Mouse (Mus musculus) layer of hippocampus, adult 9-11 months (tissue): ENCODE results near the gene Bud13.
"Not testable (repeated sequence)": the region's sequence is repeated elsewhere in the genome, so short reads cannot be mapped to it uniquely, and the experiment has no call there.

Experiments
- DNase-seq: peaks from one replicate; pipeline ENCODE4 v3.0.0; 2022

Bud13 gene

GRCm38 (mm10) chr9:46309121-46309520 is 26.3 kb downstream of the Bud13 start:
- no peak for DNase-seq

- peak; percentile 44 for DNase-seq
Observed at GRCm38 (mm10) chr9:46314507-46314906, 31.7 kb downstream of the Bud13 start.

DNA sequence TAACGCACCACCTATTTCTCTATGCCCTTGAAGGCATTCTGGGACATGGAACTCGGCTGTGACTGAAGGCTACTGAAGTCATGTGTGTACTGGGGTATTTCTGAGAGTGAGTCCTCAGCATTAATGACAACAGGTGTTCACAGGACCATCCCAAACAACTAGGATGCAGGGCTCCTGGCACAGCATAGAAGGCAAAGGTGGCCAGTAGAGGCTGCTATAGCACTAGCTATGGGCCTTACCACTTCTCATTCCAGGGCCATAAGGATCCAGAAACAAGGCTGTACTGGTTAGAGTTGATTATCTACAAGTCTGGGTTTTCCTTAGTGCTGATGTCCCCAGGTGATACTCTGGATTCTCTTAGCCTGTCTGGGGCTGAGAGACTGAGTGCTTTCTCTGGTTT is 32.1 kb downstream of the Bud13 start:
- DNase-seq, result no peak

GRCm38 (mm10) chr9:46315807-46316365 is 33.1 kb downstream of the Bud13 start:
- DNase-seq, result peak; percentile 75

- no peak for DNase-seq
Observed at GRCm38 (mm10) chr9:46316388-46316787, 33.6 kb downstream of the Bud13 start.

DNA sequence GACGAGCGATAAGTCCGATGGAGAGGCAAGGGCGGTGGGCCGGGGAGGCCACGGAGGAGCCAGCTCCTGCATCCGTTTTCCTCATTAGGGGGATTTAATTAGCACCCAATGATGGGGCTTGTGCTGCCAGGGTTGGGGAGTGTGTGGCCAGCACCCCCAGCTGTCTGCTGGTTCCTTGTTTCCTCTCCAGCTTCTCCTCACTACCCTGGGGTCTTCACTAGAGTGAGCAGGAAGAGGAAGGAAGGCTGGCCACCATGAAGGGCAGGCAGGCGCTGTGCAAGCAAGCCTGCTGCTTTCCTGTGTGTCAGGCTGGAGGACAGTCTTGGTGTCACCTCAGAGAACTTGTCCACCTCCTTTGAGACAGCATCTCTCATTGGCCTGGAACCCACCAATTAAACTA is 34.1 kb downstream of the Bud13 start:
- DNase-seq, result no peak

- no peak for DNase-seq
Observed at GRCm38 (mm10) chr9:46317957-46318356, 35.1 kb downstream of the Bud13 start.

- DNase-seq, result not testable (repeated sequence)
Observed at GRCm38 (mm10) chr9:46319886-46320285, 37.1 kb downstream of the Bud13 start, which contains the start of gene 4931429L15Rik. 4931429L15Rik (minus strand) TSS chr9:46319986.

DNA sequence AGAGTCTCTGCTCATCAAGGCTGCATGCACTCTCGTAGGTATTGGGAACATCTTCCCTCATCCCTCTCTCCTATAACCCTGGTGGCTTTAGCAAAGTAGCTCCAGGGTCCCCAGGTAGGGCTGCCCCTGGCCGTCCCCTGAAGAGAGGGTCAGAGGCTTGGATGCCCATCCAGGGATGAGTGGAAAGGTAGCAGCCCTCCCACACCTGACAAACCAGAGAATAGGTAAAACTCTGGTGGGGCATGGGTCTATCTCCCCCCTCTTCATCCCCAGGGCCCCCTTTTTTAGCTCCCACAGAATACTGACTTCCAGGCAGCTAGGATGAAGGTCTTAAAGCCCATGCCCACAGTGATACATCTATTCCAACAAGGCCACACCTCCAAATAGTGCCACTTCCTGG is 37.7 kb downstream of the Bud13 start:
- no peak for DNase-seq

- no peak for DNase-seq
Observed at GRCm38 (mm10) chr9:46326694-46327405, 44.0 kb downstream of the Bud13 start.

DNA sequence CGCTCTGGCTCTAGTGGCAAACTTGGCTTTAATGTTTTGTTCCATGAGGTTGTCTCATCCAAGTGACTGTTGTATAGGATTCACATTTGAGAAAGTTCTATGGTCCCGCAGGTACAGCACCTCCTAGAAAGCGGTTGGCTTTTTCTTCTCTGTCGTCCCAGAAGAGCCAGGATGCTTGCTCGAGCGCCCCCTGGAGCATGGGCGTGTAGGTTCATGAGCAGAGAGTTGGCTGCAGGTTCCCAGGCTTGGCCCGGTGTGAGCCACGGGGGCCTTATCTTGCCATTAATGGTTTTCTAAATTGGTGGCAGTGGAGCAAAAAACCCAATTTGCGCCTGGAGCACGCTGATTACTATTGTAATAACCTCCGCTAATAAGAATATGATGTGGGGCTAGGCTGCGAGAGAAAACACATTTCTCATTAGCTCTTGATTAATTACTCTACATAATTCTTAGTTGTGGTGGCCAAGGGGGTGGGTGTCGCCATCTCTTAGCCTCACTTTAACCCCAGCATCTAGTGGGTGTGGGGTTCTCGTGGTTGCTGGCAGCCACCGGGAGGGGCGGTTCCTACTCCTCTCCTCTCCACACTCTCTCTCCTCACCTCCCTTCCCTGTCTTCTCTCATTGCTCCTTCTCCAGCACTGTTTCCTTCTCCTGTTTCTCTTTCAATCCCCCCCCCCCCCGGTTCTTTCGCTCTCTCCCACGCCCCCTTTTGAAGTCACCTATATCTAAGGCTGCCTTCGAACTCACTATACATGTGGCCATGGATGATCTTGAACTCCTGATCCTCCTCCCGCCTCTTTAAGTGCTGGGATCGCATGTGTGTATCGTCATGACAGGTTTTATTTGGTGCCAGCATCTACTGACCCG is 45.1 kb downstream of the Bud13 start:
- DNase-seq, result no peak

DNA sequence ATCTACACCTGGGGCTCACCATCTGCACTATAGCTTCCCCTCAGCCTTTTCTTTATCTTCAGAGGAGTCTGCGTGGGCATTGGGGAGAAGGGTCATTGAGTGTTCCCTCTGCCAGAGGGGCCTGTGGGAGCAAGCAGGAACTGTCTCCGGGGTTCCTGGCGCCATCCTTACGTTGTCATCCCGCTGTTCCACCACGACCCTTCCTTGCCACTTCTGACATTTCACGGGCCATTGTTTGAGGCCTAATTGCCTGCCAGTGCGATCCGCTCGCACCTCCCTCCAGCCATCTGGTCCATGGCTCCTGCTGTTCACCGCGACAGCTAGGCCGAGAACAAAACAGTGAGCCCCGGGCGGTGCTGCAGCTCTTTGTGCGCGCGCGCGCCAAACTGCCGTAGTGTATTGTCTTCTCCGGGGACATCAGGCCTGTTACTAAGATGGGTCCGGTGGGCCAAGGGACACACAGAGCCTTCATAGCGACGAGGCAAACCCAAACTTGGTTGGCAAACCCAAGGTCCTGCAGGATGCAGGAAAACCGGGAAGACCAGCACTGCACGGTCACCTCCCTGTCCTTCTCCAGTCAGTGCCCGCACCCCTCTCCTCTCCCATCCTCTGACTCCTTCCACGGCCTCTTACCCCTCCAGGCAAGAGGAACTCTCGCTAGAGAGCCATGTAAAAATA is 45.9 kb downstream of the Bud13 start:
- DNase-seq, result peak; percentile 72

DNA sequence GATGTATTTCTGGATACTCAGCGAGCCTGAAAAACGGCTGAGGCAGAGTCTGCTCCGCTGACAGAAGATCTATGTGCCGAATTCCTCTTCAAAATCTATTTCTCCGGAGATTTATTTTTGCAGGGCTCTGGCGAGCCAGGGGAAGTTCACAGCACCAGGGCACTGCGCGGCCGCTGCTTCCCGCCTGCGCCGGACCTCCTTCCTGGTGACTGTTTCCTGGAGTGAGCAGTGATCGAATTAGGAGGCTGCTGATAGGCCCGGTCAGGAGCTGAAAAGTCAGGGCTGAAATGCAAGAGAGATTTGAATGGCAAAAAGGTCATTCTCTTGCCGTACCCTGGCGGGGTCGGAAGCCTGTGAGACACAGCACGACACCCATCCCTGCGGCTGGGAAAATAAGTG is 46.4 kb downstream of the Bud13 start:
- DNase-seq, result no peak

DNA sequence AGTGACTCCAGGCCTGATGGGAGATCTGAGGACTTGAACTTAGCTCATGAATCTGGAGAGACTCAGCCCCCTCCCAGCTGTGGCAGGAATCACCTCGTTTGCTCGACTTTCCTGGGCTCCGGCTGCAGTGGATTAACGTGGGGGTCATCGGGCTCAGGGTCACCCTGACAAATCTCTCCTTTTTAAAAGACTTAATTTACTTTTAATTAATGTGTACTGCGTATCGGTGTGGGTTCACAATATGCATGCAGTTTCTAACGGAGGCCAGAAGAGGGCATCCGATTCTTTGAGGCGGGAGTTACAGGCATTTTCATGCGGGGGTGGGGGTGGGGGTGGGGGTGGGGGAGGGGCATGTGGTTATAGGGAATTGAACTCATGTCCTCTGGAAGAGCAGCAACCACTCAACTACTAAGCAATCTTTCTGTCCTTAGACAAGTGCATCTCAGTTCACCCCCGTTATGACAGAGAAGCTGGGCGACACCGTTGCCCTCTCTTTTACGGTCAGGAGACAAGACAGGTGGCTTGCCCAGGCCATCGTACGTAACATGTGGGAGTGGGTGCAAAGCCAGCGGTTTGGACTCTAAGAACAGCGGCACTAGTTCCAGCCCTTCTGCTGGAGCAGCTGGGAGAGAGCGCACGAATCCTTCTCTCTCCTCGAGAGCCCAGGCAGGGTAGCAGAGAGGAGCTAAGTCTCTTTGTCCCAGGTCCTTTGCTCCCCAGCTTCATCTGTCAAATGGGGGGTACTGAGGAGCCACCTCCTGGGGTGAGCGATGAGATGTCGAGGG is 47.2 kb downstream of the Bud13 start:
- no peak for DNase-seq

- no peak for DNase-seq
Observed at GRCm38 (mm10) chr9:46330586-46330895, 47.7 kb downstream of the Bud13 start.

DNA sequence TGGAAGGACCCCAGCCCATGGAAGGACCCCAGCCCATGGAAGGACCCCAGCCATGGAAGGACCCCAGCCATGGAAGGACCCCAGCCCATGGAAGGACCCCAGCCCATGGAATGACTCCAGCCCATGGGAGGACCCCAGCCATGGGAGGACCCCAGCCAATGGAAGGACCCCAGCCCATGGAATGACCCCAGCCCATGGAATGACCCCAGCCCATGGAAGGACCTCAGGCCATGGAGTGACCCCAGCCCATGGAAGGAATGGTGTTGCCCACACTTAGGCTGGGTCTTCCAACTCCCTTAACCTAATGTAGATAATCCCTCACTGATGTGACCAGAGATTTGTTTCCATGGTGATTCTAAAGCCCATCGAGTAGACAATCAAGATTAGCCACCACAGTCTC is 48.5 kb downstream of the Bud13 start:
- no peak for DNase-seq

DNA sequence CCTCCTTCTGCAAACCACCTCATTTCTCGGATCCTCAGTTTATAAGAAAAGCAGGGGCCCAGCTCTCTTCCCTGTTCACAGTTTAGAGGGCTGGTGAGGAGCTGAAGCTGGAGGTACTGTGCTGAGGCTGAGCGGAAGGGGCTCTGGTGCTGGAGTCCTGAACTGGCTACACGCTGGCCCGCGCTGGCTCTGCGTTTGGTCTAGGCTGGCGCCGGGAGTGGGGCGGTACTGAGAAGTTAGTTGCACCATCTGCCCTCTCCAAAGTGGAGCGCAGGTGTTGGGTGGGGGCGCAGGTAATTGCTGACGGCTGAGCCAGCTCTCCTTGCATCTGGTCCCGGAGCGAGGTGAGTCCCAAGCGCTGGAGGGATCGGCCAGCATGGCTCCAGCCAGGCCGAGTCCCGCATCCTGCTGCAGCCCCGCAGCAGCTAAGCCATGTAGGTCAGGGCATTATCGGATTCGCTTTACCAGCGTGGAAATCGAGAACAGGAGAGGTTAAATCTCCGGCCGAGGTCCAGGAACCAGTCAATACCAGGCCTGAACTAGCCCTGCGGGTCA is 51.7 kb downstream of the Bud13 start:
- DNase-seq, result no peak

DNA sequence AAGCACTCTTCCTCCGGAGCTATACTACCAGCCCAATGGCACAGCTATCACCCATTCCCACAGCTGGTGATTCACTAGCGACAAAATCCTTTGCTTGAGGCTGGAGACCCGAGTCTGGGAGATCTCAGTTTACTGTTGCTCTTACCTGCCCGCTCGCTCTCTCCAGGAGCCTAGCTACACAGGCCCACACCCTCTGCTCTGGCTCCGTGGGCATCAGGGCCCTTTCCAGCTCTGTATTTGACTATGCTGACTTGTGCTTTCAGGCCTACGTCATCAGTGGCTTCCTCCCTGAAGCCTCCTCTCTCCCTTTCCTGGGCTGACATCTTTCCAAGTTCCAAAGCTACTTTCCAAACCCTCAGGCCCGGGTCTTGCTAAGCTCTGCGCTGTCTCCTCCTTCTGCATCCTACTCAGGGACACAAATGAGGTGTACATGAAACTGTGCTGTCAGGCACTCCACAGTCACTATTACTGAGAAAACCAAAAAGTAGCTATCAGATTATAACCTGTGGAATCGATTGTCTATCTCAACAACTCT is 52.7 kb downstream of the Bud13 start:
- no peak for DNase-seq

GRCm38 (mm10) chr9:46336294-46336693 is 53.5 kb downstream of the Bud13 start:
- not testable (repeated sequence) for DNase-seq

DNA sequence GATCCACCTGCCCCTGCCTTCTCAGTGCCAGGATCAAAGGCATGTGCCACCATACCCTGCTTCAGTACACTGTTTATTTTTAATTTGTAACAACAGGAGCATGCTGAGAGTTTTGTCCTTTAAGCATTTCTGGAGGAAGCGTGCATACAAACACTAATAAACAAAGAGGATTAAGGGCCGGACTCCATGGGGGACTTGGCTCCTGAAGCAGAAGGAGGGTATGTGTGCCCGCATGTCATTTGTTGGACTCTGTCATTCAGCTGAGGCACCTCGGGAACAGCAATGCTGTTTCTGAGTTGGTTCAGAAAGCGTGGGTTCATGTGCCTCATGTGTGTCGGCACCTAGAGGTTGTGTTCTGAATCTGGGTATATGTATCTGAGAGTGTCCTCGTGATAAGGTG is 54.5 kb downstream of the Bud13 start:
- no peak for DNase-seq

DNA sequence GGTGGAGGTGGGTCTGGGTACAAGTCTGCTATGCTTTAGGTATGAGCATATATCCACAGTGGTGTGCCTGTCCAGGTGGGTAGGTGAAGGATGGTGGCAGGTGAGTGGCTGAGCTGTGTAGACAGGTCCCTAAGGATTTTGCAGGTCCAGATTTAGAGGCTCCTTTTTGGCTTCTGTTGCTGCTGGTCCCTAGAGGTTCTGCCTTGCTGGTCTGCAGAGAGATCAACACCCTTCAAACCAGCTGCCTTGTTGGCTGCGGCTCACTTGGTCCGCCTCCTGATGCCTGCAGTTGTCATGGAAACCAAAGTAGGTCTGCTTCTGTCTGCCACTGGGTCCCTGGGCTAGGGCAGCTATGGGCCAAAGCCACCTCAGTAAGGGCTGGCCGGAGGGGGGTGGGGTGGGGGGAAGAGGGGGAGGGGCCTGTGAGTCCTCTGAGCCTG is 55.1 kb downstream of the Bud13 start:
- peak; percentile 78 for DNase-seq

GRCm38 (mm10) chr9:46338384-46338783 is 55.6 kb downstream of the Bud13 start:
- no peak for DNase-seq
